Mouse (Mus musculus) urinary bladder, postnatal 14 days (tissue): Measurements from ENCODE around the gene Ube2d1.

Experiments used
- DNase-seq: peaks from one replicate; pipeline ENCODE4 v3.0.0; 2021; ENCODE audit warnings: low spot score

The Ube2d1 gene

GRCm38 (mm10) chr10:71285126-71285580, at the start of gene Ube2d1:
TSS of gene Ube2d1 (minus strand) at chr10:71285262.
- peak; percentile 90 for DNase-seq

GRCm38 (mm10) chr10:71332859-71333258, 47.8 kb upstream of the Ube2d1 start:
- no peak for DNase-seq

- no peak for DNase-seq
These were observed 47.3 kb upstream of the Ube2d1 start for GRCm38 (mm10) chr10:71332376-71332775.

- no peak for DNase-seq
These were observed 46.8 kb upstream of the Ube2d1 start for GRCm38 (mm10) chr10:71331908-71332307.

GRCm38 (mm10) chr10:71330070-71330469, 45.0 kb upstream of the Ube2d1 start:
- no peak for DNase-seq

- no peak for DNase-seq
These were observed 44.2 kb upstream of the Ube2d1 start for GRCm38 (mm10) chr10:71329295-71329694.

- no peak for DNase-seq
These were observed 43.8 kb upstream of the Ube2d1 start for GRCm38 (mm10) chr10:71328870-71329269.

GRCm38 (mm10) chr10:71328382-71328781, 43.3 kb upstream of the Ube2d1 start:
- no peak for DNase-seq

- DNase-seq, result no peak
These were observed 42.3 kb upstream of the Ube2d1 start for GRCm38 (mm10) chr10:71327386-71327785.

- DNase-seq, result peak; percentile 73
These were observed 41.7 kb upstream of the Ube2d1 start for GRCm38 (mm10) chr10:71326789-71327188.

- no peak for DNase-seq
These were observed 41.1 kb upstream of the Ube2d1 start for GRCm38 (mm10) chr10:71326123-71326522.

- DNase-seq, result no peak
These were observed 38.6 kb upstream of the Ube2d1 start for GRCm38 (mm10) chr10:71323669-71324068.

GRCm38 (mm10) chr10:71316497-71316896, 31.4 kb upstream of the Ube2d1 start:
- no peak for DNase-seq

GRCm38 (mm10) chr10:71316056-71316455, 31.0 kb upstream of the Ube2d1 start:
- no peak for DNase-seq

GRCm38 (mm10) chr10:71314596-71314995, 29.5 kb upstream of the Ube2d1 start:
- no peak for DNase-seq

- no peak for DNase-seq
These were observed 25.2 kb upstream of the Ube2d1 start for GRCm38 (mm10) chr10:71310288-71310687.

- no peak for DNase-seq
These were observed 23.1 kb upstream of the Ube2d1 start for GRCm38 (mm10) chr10:71308199-71308598.

GRCm38 (mm10) chr10:71306759-71307158, 21.7 kb upstream of the Ube2d1 start:
- no peak for DNase-seq

- DNase-seq, result peak; percentile 29
These were observed 21.1 kb upstream of the Ube2d1 start for GRCm38 (mm10) chr10:71306190-71306589.

- no peak for DNase-seq
These were observed 17.4 kb upstream of the Ube2d1 start for GRCm38 (mm10) chr10:71302490-71302889.

GRCm38 (mm10) chr10:71300161-71300560, 15.1 kb upstream of the Ube2d1 start:
- DNase-seq, result no peak

- DNase-seq, result no peak
These were observed 8.2 kb upstream of the Ube2d1 start for GRCm38 (mm10) chr10:71293245-71293644.

- DNase-seq, result peak; percentile 21
These were observed 7.2 kb upstream of the Ube2d1 start for GRCm38 (mm10) chr10:71292254-71292653.

- DNase-seq, result no peak
These were observed 6.7 kb upstream of the Ube2d1 start for GRCm38 (mm10) chr10:71291801-71292200.

- no peak for DNase-seq
These were observed 6.2 kb upstream of the Ube2d1 start for GRCm38 (mm10) chr10:71291179-71291661.
